Mouse (Mus musculus) layer of hippocampus, adult 11-12 months (tissue): Measurements from ENCODE around the gene Rbpj.
A peak's percentile ranks its signal among the peaks of the same experiment; 100 is the strongest.

Experiments
- DNase-seq: peaks from one replicate; pipeline ENCODE4 v3.0.0; 2022; ENCODE audit warnings: low spot score

Gene Rbpj

GRCm38 (mm10) chr5:53469098-53469776 is 3.3 kb downstream of the Rbpj start:
- no peak for DNase-seq

- DNase-seq = no peak
These were observed 3.8 kb downstream of the Rbpj start for GRCm38 (mm10) chr5:53469777-53470131.

GRCm38 (mm10) chr5:53470141-53471079 is 4.5 kb downstream of the Rbpj start:
- DNase-seq = no peak

- DNase-seq = no peak
These were observed 6.5 kb downstream of the Rbpj start for GRCm38 (mm10) chr5:53472485-53472884.

- no peak for DNase-seq
These were observed 13.2 kb downstream of the Rbpj start for GRCm38 (mm10) chr5:53479161-53479560.

GRCm38 (mm10) chr5:53479891-53480290 is 13.9 kb downstream of the Rbpj start:
- no peak for DNase-seq

- DNase-seq = no peak
These were observed 15.1 kb downstream of the Rbpj start for GRCm38 (mm10) chr5:53481021-53481420.

- no peak for DNase-seq
These were observed 19.2 kb downstream of the Rbpj start for GRCm38 (mm10) chr5:53485069-53485628.

- DNase-seq = no peak
These were observed 20.1 kb downstream of the Rbpj start for GRCm38 (mm10) chr5:53485934-53486475.

- no peak for DNase-seq
These were observed 21.1 kb downstream of the Rbpj start for GRCm38 (mm10) chr5:53486966-53487592.

- no peak for DNase-seq
These were observed 24.7 kb downstream of the Rbpj start for GRCm38 (mm10) chr5:53490697-53491099.

- no peak for DNase-seq
These were observed 27.8 kb downstream of the Rbpj start for GRCm38 (mm10) chr5:53493756-53494155.

- DNase-seq = no peak
These were observed 28.7 kb downstream of the Rbpj start for GRCm38 (mm10) chr5:53494536-53495159.

- no peak for DNase-seq
These were observed 31.0 kb downstream of the Rbpj start for GRCm38 (mm10) chr5:53496846-53497549.

GRCm38 (mm10) chr5:53499571-53499970 is 33.6 kb downstream of the Rbpj start:
- no peak for DNase-seq

GRCm38 (mm10) chr5:53500509-53501145 is 34.7 kb downstream of the Rbpj start:
- DNase-seq = no peak

- DNase-seq = no peak
These were observed 37.3 kb downstream of the Rbpj start for GRCm38 (mm10) chr5:53503261-53503660.

GRCm38 (mm10) chr5:53505751-53506150 is 39.8 kb downstream of the Rbpj start:
- DNase-seq = no peak

- no peak for DNase-seq
These were observed 41.4 kb downstream of the Rbpj start for GRCm38 (mm10) chr5:53507371-53507770.

GRCm38 (mm10) chr5:53509465-53509864 is 43.5 kb downstream of the Rbpj start:
- peak; percentile 32 for DNase-seq

GRCm38 (mm10) chr5:53509927-53510326 is 44.0 kb downstream of the Rbpj start:
- no peak for DNase-seq
